Mouse (Mus musculus): ENCODE results near the gene Ptgir.

Gene Ptgir

GRCm38 (mm10) chr7:16906281-16906680 is at the start of gene Ptgir:
Ptgir (plus strand) TSS chr7:16906490.
- DNase-seq (ENCODE audit: low read depth, low spot score): no peak

- DNase-seq (ENCODE audit: low read depth, low spot score): peak; percentile 69
These were observed 48.0 kb upstream of the Ptgir start for GRCm38 (mm10) chr7:16858336-16858735.

- DNase-seq (ENCODE audit: low read depth, low spot score): peak; percentile 77
These were observed 46.2 kb upstream of the Ptgir start for GRCm38 (mm10) chr7:16859902-16860651.

- no peak for DNase-seq (ENCODE audit: low read depth, low spot score)
These were observed 38.8 kb upstream of the Ptgir start for GRCm38 (mm10) chr7:16867488-16867887.

- DNase-seq (ENCODE audit: low read depth, low spot score): peak; percentile 97
These were observed 36.8 kb upstream of the Ptgir start for GRCm38 (mm10) chr7:16869497-16869896.

GRCm38 (mm10) chr7:16871600-16871999 is 34.7 kb upstream of the Ptgir start:
- DNase-seq (ENCODE audit: low read depth, low spot score): no peak

GRCm38 (mm10) chr7:16872478-16872877 is 33.8 kb upstream of the Ptgir start:
- no peak for DNase-seq (ENCODE audit: low read depth, low spot score)

- DNase-seq (ENCODE audit: low read depth, low spot score): no peak
These were observed 32.9 kb upstream of the Ptgir start for GRCm38 (mm10) chr7:16873392-16873791.

- DNase-seq (ENCODE audit: low read depth, low spot score): peak; percentile 88
These were observed 32.1 kb upstream of the Ptgir start for GRCm38 (mm10) chr7:16874190-16874589.

- DNase-seq (ENCODE audit: low read depth, low spot score): peak; percentile 99
These were observed 31.5 kb upstream of the Ptgir start for GRCm38 (mm10) chr7:16874756-16875309.

GRCm38 (mm10) chr7:16875310-16875325 is 31.2 kb upstream of the Ptgir start, which contains the start of gene Dact3:
Dact3 (plus strand) TSS chr7:16875317.
- no peak for DNase-seq (ENCODE audit: low read depth, low spot score)

GRCm38 (mm10) chr7:16875326-16875725 is 31.0 kb upstream of the Ptgir start:
- no peak for DNase-seq (ENCODE audit: low read depth, low spot score)

GRCm38 (mm10) chr7:16876006-16876405 is 30.3 kb upstream of the Ptgir start:
- no peak for DNase-seq (ENCODE audit: low read depth, low spot score)

- peak; percentile 43 for DNase-seq (ENCODE audit: low read depth, low spot score)
These were observed 29.7 kb upstream of the Ptgir start for GRCm38 (mm10) chr7:16876608-16877007.

GRCm38 (mm10) chr7:16877717-16878116 is 28.6 kb upstream of the Ptgir start:
- no peak for DNase-seq (ENCODE audit: low read depth, low spot score)

GRCm38 (mm10) chr7:16879796-16880547 is 26.3 kb upstream of the Ptgir start:
- peak; percentile 70 for DNase-seq (ENCODE audit: low read depth, low spot score)

- peak; percentile 63 for DNase-seq (ENCODE audit: low read depth, low spot score)
These were observed 25.7 kb upstream of the Ptgir start for GRCm38 (mm10) chr7:16880615-16881014.

- no peak for DNase-seq (ENCODE audit: low read depth, low spot score)
These were observed 23.1 kb upstream of the Ptgir start for GRCm38 (mm10) chr7:16883162-16883561.

- DNase-seq (ENCODE audit: low read depth, low spot score): no peak
These were observed 22.0 kb upstream of the Ptgir start for GRCm38 (mm10) chr7:16884334-16884733.

- DNase-seq (ENCODE audit: low read depth, low spot score): peak; percentile 43
These were observed 21.0 kb upstream of the Ptgir start for GRCm38 (mm10) chr7:16885271-16885776.

GRCm38 (mm10) chr7:16885905-16886304 is 20.4 kb upstream of the Ptgir start:
- no peak for DNase-seq (ENCODE audit: low read depth, low spot score)

- no peak for DNase-seq (ENCODE audit: low read depth, low spot score)
These were observed 15.8 kb upstream of the Ptgir start for GRCm38 (mm10) chr7:16890536-16890935.

- DNase-seq (ENCODE audit: low read depth, low spot score): no peak
These were observed 15.3 kb upstream of the Ptgir start for GRCm38 (mm10) chr7:16890944-16891343.
